8 mouse cellular contexts compared by ENCODE assay signal in the genomic region with DNA sequence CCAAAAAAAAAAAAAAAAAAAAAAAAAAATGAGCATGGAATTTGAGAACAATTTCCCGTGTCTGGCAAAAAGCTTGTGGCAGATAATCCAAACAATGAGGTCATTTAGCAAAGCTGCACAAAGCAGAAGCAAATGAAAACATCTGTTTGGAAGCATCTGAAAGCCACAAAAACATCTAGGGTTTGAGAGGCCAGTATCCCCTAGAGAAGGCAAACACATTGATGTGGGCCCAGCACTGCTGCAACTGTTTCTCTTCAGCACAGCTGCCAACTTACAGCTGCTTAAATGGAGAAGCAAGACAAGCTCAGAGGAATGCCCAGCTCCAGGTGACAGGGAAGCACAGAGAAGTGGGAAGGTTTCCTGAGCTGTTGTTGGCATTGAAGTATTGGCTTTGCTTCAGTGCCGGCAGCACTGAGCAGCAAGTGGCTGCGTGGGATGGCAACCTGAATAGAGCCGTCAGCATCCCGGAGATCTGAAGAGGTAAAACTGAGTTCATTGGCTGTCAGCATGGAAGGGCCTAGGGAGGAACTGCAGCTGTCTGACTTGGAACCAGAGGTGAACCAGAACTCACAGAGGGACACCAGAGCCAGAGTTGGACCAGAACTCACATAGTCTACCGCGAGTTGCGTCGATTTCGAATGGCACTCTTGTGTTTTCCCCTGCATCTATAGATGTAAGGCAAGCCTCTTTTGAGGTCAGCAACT.
DNase-seq lines count a peak whose midpoint lies in the region; TF ChIP-seq lines count a peak whose summit lies in the region.

No protein-coding gene starts in this region.

- peaks cover 17% of the 10 kb centered on the region for H3K27me3 ChIP-seq in myocyte (ENCODE audit: control insufficient read depth, insufficient read depth, insufficient read length)

- no peak overlapping the region for H3K4me3 ChIP-seq in myocyte

- H3K79me2 ChIP-seq in myocyte (ENCODE audit: control insufficient read depth, insufficient read depth): no peaks in the 10 kb centered on the region

- no peak overlapping the region for H3ac ChIP-seq in myocyte (ENCODE audit: control insufficient read depth, insufficient read length)

- H3K36me3 ChIP-seq in myocyte (ENCODE audit: control insufficient read depth, insufficient read depth): no peaks in the 10 kb centered on the region

- peak; percentile 33 for DNase-seq in left cerebral cortex, adult 11 months (ENCODE audit: low spot score)
- DNase-seq in left cerebral cortex, postnatal 10 days (ENCODE audit: extremely low spot score in 1 of 2, low spot score in 2 of 2): no peak
- DNase-seq in embryo, embryonic 11.5 days (ENCODE audit: low read depth, low spot score): peak; percentile 1
- DNase-seq in gastrocnemius, postnatal 10 days: peak; percentile 11
- no peak for DNase-seq in spleen, postnatal 4 days (ENCODE audit: low spot score in 2 of 2)
- no peak for DNase-seq in cerebellum, adult 9-10 months
- no peak for DNase-seq in adrenal gland, postnatal 36 days

- intact Hi-C loops in left cerebral cortex, postnatal 10 days (cut with DNase I): no loop called here

- TF ChIP-seq POLR2A in myocyte (IDR thresholded peaks at IDR 0.05; ENCODE audit: insufficient read length, low read depth): no peak

- no peak overlapping the region for H3K4me2 ChIP-seq in myocyte (ENCODE audit: low read depth)

TF ChIP-seq in myocyte, 11 proteins besides CTCF, POLR2A, EP300 and RAD21:
- TF ChIP-seq POLR2AphosphoS2 (IDR thresholded peaks at IDR 0.05; ENCODE audit: insufficient read length, low read depth) (no peak), E2F4 (IDR thresholded peaks at IDR 0.05; ENCODE audit: insufficient read depth) (no peak), MYOD1 (IDR thresholded peaks at IDR 0.05; ENCODE audit: control insufficient read depth in 1 of 3, insufficient read length in 2 of 3, low read depth in 2 of 3) (peak in 2 of 3 experiments; percentile 31 to 83), TCF12 (IDR thresholded peaks at IDR 0.05; ENCODE audit: insufficient read depth, poor library complexity, severe bottlenecking) (peak; percentile 36), CEBPB (IDR thresholded peaks at IDR 0.05; ENCODE audit: insufficient read depth, poor library complexity, severe bottlenecking) (0 out of 2 replicates have a peak, but pooled peaks have one; percentile 5), USF1 (IDR thresholded peaks at IDR 0.05; ENCODE audit: low read depth) (no peak), TCF3 (IDR thresholded peaks at IDR 0.05; ENCODE audit: insufficient read length, low read depth) (no peak), REST (IDR thresholded peaks at IDR 0.05; ENCODE audit: insufficient read depth, insufficient read length) (no peak), MYOG (IDR thresholded peaks at IDR 0.05; ENCODE audit: control insufficient read depth in 1 of 3, insufficient read depth in 1 of 3, insufficient read length in 2 of 3, low read depth in 2 of 3) (peak in 1 of 3 experiments; percentile 24), MAX (IDR thresholded peaks at IDR 0.05; ENCODE audit: low read depth) (no peak), SRF (IDR thresholded peaks at IDR 0.05; ENCODE audit: control insufficient read depth, insufficient read length, low read depth) (no peak)

Comparison
In these comparisons a context has a peak if more than half of its experiments do, and no peak if none do; other contexts are left out.
1. DNase-seq: peak in left cerebral cortex, adult 11 months (single experiment), embryo, embryonic 11.5 days (single experiment) and gastrocnemius, postnatal 10 days (single experiment); none in left cerebral cortex, postnatal 10 days (0 of 2), spleen, postnatal 4 days (0 of 2), cerebellum, adult 9-10 months (single experiment) and adrenal gland, postnatal 36 days (0 of 2).